Mouse (Mus musculus) C2C12 (cell line): ENCODE results near the gene Efcab12.
"Not testable (repeated sequence)": the region's sequence is repeated elsewhere in the genome, so short reads cannot be mapped to it uniquely, and the experiment has no call there.

ENCODE experiments used
- CEBPB ChIP-seq: IDR thresholded peaks from one replicate; pipeline ENCODE4 v1.6.1; 2011; ENCODE audit warnings: low read depth, mild to moderate bottlenecking, control low read depth, moderate library complexity
- CTCF ChIP-seq: IDR thresholded peaks from one replicate; pipeline ENCODE4 v1.5.1; 2011; ENCODE audit not compliant: control insufficient read depth, insufficient read depth, insufficient read length
- FOSL1 ChIP-seq: IDR thresholded peaks from one replicate; pipeline ENCODE4 v1.8.0; 2011; ENCODE audit warnings: mild to moderate bottlenecking, low read length; ENCODE audit not compliant: poor library complexity, insufficient read depth, severe bottlenecking
- MYOD1 ChIP-seq: IDR thresholded peaks from one replicate; pipeline ENCODE4 v1.6.1; 2011; ENCODE audit warnings: low read depth; ENCODE audit not compliant: control insufficient read depth, insufficient read length
- MYOG ChIP-seq: IDR thresholded peaks from one replicate; pipeline ENCODE4 v1.6.1; 2011; ENCODE audit not compliant: control insufficient read depth, insufficient read length; ENCODE audit errors: extremely low read depth
- USF1 ChIP-seq: IDR thresholded peaks from one replicate; pipeline ENCODE4 v1.6.1; 2011; ENCODE audit warnings: low read depth, mild to moderate bottlenecking, control low read depth, moderate library complexity

DNA sequence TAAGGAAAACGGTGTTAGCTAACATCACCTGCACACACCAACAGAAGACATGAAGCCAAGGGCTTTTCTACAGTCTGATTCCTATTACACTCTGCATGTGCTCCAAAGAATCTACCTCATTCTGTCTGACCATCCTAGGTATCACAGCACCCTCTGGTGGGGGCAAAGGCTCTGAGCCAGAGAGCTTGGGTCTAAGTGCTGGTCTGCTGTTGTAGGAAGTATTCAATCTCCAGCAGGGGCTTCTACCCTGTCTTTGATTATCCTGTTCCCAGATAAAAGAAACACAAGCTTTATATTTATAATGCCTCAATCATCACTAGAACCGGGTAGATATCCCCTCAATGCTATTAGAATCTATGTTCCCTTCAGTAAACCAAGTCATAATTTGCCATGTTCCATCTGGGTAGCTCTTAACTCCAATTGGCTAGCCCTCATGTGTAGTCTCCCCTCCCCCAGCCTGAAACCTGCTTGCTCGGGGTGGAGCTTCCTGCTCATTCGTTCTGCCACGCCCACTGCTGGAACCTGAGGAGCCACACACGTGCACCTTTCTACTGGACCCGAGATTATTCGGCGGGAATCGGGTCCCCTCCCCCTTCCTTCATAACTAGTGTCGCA is 14.3 kb downstream of the Efcab12 start:
- peak; percentile 38 for TF ChIP-seq CTCF
- not testable (repeated sequence) for TF ChIP-seq MYOG, FOSL1, CEBPB, USF1, MYOD1
